Mouse (Mus musculus) stomach, postnatal 0 days (tissue): ENCODE measurements around the gene Slc13a2. TPM values are rescaled to one million over a fixed set of nuclear protein-coding genes. Genes with fewer than 3 reads are reported as not detected.

Source experiments
- ATAC-seq: fragments of 200-750 bp; cut with Nextera tagmentation; 2 replicates; pipeline ENCODE4 v1.8.0; 2017; ENCODE audit not compliant: low FRiP score, low TSS enrichment
- DNase-seq: peaks from one replicate; pipeline ENCODE4 v3.0.0-alpha.2; 2016; ENCODE audit warnings: low spot score
- H3K27ac ChIP-seq: fragments of 300-500 bp; sonication (generic); replicated peaks from 2 replicates; pipeline ENCODE4 v1.5.1; 2014; ENCODE audit warnings: mild to moderate bottlenecking, control low read depth
- H3K27me3 ChIP-seq: fragments of 300-500 bp; sonication (generic); 2 replicates; pipeline ENCODE4 v1.6.1; 2014; ENCODE audit warnings: low read length; ENCODE audit not compliant: control insufficient read depth, insufficient read depth
- H3K36me3 ChIP-seq: fragments of 300-500 bp; sonication (generic); 2 replicates; pipeline ENCODE4 v1.6.1; 2014; ENCODE audit warnings: low read length, mixed read lengths; ENCODE audit not compliant: control insufficient read depth, insufficient read depth
- H3K4me1 ChIP-seq: fragments of 300-500 bp; sonication (generic); replicated peaks from 2 replicates; pipeline ENCODE4 v1.6.1; 2014; ENCODE audit warnings: antibody characterized with exemption; ENCODE audit not compliant: control insufficient read depth, insufficient read depth
- H3K4me2 ChIP-seq: fragments of 300-500 bp; sonication (generic); replicated peaks from 2 replicates; pipeline ENCODE4 v1.6.1; 2014; ENCODE audit warnings: low read depth, mild to moderate bottlenecking, control low read depth, moderate library complexity
- H3K4me3 ChIP-seq: fragments of 300-500 bp; sonication (generic); 2 replicates; pipeline ENCODE4 v1.5.1; 2014; ENCODE audit warnings: low read depth, low read length, control low read depth
- H3K9ac ChIP-seq: fragments of 300-500 bp; sonication (generic); 2 replicates; pipeline ENCODE4 v1.6.1; 2014; ENCODE audit warnings: mild to moderate bottlenecking, low read length, control low read depth, mixed read lengths
- H3K9me3 ChIP-seq: fragments of 300-500 bp; sonication (generic); 2 replicates; pipeline ENCODE4 v1.6.1; 2016; ENCODE audit warnings: low read length; ENCODE audit not compliant: control insufficient read depth
- CTCF ChIP-seq: IDR thresholded peaks from 2 replicates; pipeline ENCODE4 v1.5.1; 2016; ENCODE audit warnings: antibody characterized with exemption, low read depth, mild to moderate bottlenecking, moderate library complexity
- EP300 ChIP-seq: optimal IDR thresholded peaks from 2 replicates; pipeline ENCODE3; 2016; ENCODE audit warnings: antibody characterized with exemption
- WGBS: fragments of 180-500 bp; shearing (Covaris S2); extraction: QIAGEN DNeasy Blood & Tissue Kit; methylation state at CpG from one replicate; pipeline ENCODE4 v1.1.7; 2014; 5-methylcytosine and 5-hydroxymethylcytosine counted together
- polyA plus RNA-seq: library from polyadenylated mRNA; unstranded; fragments of >200 nt; fragmentation: Nextera tagmentation; extraction: Ambion mirVana; gene quantifications from 2 replicates; pipeline ENCODE4 v1.2.1, GENCODE M21; 2015

Gene Slc13a2
- polyA plus RNA-seq, 1 experiment from 2014 or later: 0.39 TPM

DNA sequence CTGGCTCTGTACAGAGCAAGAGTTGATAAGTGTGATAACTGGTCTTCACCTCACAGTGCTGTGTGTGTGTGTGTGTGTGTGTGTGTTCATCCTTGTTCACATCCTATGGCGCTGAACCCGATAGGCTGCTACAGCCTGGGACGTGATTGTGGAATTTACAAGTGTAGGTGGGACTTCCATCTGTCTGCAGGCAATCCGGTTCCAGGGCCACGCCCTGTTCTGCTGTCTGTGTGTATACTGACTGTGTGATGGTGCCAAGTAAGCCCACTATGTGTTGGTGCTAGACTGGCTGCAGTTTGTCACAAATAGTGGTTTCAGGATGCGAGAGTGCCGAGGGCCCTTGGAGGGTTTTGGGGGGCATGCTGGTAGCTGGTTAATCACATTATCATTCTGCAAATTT lies 39.7 kb downstream of the Slc13a2 start:
- no peaks in the 10 kb centered on the region for H3K9me3 ChIP-seq
- ATAC-seq (no peak), DNase-seq (no peak)
- H3K9ac ChIP-seq: no peak overlapping the region
- 66% methylated on average over 7 of the region's 7 CpGs for WGBS
- H3K27ac ChIP-seq: no peak overlapping the region
- H3K27me3 ChIP-seq: no peaks in the 10 kb centered on the region
- no peaks in the 10 kb centered on the region for H3K4me1 ChIP-seq
- H3K4me2 ChIP-seq: no peak overlapping the region
- H3K36me3 ChIP-seq: no peaks in the 10 kb centered on the region
- TF ChIP-seq CTCF: no peak
- TF ChIP-seq EP300: no peak
- H3K4me3 ChIP-seq: no peak overlapping the region

DNA sequence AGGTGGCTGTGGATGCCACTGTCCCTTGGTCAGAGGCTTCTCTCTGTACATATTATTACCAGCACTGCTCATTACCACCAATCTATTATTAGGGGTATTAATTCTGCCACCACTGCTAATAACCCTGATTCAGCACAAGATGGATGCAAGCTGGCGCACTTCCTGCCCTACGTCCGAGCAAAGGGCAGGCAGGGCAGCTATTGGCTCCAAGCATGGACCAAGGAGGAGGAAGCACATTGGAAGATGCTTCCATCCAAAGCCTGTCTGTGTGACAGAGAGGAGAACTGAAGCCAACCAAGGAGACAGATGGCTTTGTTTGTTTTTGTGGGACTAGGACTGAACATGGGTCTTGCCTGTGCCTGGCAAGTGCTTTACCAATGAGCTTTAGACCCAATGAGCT lies 41.0 kb downstream of the Slc13a2 start:
- no peak overlapping the region for H3K4me2 ChIP-seq
- H3K9me3 ChIP-seq: no peaks in the 10 kb centered on the region
- H3K9ac ChIP-seq: no peak overlapping the region
- no peak overlapping the region for H3K27ac ChIP-seq
- DNase-seq: no peak
- no peaks in the 10 kb centered on the region for H3K4me1 ChIP-seq
- no peaks in the 10 kb centered on the region for H3K36me3 ChIP-seq
- H3K27me3 ChIP-seq: no peaks in the 10 kb centered on the region
- 66% methylated on average over 3 of the region's 3 CpGs for WGBS
- TF ChIP-seq EP300 (no peak), CTCF (no peak)
- H3K4me3 ChIP-seq: no peak overlapping the region
- ATAC-seq: no peak

DNA sequence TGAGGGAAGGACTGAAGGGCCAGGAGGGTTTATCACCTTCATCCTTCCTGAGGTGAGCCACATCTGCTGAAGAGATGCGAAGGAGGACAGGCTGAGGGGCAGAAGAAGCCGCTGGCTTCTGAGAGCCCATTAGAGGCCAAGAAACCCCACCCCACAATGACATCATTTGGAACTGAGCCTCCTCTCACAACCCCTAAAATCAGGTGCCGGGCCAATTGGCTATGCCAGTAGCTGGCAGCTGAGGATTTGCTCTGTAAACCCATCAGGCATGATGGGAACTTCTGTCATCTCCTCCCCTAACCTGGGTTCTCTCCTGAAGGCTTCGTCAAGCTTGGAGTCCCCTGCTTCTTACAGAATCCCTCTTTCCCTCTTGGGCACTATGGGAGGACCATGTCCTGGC lies 41.7 kb downstream of the Slc13a2 start:
- Histone ChIP-seq H3K4me3 (no peak overlapping the region), H3K4me2 (no peak overlapping the region), H3K36me3 (no peaks in the 10 kb centered on the region), H3K9me3 (no peaks in the 10 kb centered on the region), H3K4me1 (no peaks in the 10 kb centered on the region), H3K9ac (no peak overlapping the region), H3K27ac (no peak overlapping the region), H3K27me3 (no peaks in the 10 kb centered on the region)
- DNase-seq (no peak), ATAC-seq (no peak)
- WGBS: 60% methylated on average over 4 of the region's 4 CpGs
- TF ChIP-seq CTCF: no peak
- TF ChIP-seq EP300: no peak

DNA sequence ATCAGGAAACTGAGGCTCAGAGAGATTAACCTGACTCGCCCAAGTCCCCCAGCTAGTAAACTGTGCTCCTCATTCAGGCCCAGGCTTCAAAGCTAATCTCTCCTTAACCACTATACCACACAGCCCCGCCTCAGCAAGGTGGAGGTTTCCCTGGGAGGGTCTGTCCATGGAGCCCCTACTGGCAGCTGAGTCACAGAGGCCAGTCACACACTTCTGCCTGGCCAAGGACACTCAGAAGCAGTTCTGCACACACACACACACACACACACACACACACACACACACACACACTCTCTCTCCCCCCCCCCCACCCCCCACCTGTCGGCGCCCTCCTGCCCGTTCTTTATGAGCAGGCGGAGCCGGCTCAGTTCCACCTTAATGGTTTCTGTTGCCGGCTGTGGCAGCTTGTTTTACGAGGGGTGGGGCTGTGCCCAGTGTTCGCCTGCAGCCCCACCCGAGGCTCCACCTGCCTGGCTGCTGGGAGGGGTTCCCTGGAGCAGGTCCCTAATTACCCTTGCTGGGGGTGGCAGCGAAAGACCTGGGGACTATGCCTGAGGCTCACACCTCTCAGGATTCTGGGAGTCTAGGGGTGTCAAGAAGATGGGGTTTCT lies 44.4 kb downstream of the Slc13a2 start:
- H3K9me3 ChIP-seq: no peaks in the 10 kb centered on the region
- H3K9ac ChIP-seq: no peak overlapping the region
- WGBS: 16% methylated on average over 12 of the region's 12 CpGs
- no peaks in the 10 kb centered on the region for H3K27me3 ChIP-seq
- no peak overlapping the region for H3K27ac ChIP-seq
- ATAC-seq: peak; percentile 62
- H3K4me3 ChIP-seq: no peak overlapping the region
- no peak overlapping the region for H3K4me2 ChIP-seq
- peak; percentile 59 for DNase-seq
- H3K36me3 ChIP-seq: no peaks in the 10 kb centered on the region
- no peaks in the 10 kb centered on the region for H3K4me1 ChIP-seq
- no peak for TF ChIP-seq EP300
- TF ChIP-seq CTCF: no peak

DNA sequence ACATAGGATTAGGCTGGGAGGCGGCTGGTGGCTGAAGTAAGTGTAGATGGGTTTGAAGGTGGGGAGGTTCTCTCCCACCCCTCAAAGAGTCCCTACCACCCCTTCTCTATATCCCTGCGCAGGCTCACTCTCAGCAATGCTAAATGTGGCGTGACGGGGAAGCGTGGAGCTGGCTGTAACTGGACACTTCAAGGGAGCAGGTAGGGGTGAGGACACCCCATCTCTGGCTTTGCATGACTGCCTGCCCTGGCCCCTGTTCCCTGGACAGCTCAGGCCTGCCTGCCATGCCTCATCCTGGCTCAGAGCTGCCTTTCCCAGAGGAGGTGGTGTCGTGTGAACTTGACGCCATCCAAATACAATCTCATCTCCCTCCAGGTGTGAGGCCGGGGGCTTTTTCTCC lies 47.9 kb downstream of the Slc13a2 start:
- no peak overlapping the region for H3K4me2 ChIP-seq
- DNase-seq (no peak), ATAC-seq (no peak)
- no peaks in the 10 kb centered on the region for H3K27me3 ChIP-seq
- no peaks in the 10 kb centered on the region; the same call in 1 of the 2 replicates for H3K4me1 ChIP-seq
- H3K9me3 ChIP-seq: no peaks in the 10 kb centered on the region
- WGBS: 73% methylated on average over 8 of the region's 8 CpGs
- no peak overlapping the region for H3K27ac ChIP-seq
- H3K4me3 ChIP-seq: no peak overlapping the region
- no peaks in the 10 kb centered on the region for H3K36me3 ChIP-seq
- H3K9ac ChIP-seq: no peak overlapping the region
- TF ChIP-seq EP300: no peak
- no peak for TF ChIP-seq CTCF

DNA sequence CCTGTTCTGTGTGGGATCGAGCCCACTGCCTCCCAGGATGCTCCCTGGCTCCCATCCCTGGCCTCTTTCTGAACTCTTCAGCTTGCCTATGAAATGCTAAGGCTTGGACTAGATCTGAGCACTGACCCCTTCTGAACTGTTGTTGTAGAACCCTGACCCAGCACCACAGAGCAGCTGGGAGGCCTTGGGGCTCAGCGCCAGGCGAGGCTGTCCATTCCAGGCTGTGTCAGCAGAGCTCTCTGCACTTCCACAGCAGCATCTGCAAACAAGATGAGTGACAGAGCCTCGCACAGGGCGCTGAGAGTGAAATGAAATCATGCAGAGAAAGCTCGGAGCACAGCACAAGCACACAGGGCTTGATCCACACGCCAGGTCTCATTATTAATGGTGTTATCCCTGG lies 49.4 kb downstream of the Slc13a2 start:
- Histone ChIP-seq H3K27ac (no peak overlapping the region), H3K4me2 (no peak overlapping the region), H3K4me3 (no peak overlapping the region), H3K9me3 (no peaks in the 10 kb centered on the region), H3K36me3 (no peaks in the 10 kb centered on the region), H3K9ac (no peak overlapping the region), H3K4me1 (no peaks in the 10 kb centered on the region; the same call in 1 of the 2 replicates), H3K27me3 (no peaks in the 10 kb centered on the region)
- TF ChIP-seq EP300 (no peak), CTCF (no peak)
- ATAC-seq (no peak), DNase-seq (no peak)
- 51% methylated on average over 7 of the region's 7 CpGs for WGBS
